Mouse (Mus musculus) frontal cortex, postnatal 36 days (tissue): ENCODE results near the gene Magohb.
"Not testable (repeated sequence)": the region's sequence is repeated elsewhere in the genome, so short reads cannot be mapped to it uniquely, and the experiment has no call there.

Experiments used
- DNase-seq, 2 experiments: peaks; one replicate each; pipeline ENCODE4 v3.0.0; 2022; ENCODE audit warnings: low spot score in 2 of 2

Gene Magohb

GRCm38 (mm10) chr6:131292991-131293788, at the start of gene Magohb:
TSS of gene Magohb (minus strand) at chr6:131293244.
- peak; percentile 84 to 89 for DNase-seq

- DNase-seq: no peak
These were observed 47.0 kb upstream of the Magohb start for GRCm38 (mm10) chr6:131340082-131340481.

- no peak for DNase-seq
These were observed 46.3 kb upstream of the Magohb start for GRCm38 (mm10) chr6:131339309-131339708.

- DNase-seq: no peak
These were observed 45.7 kb upstream of the Magohb start for GRCm38 (mm10) chr6:131338787-131339186.

GRCm38 (mm10) chr6:131327076-131327475, 34.0 kb upstream of the Magohb start:
- no peak for DNase-seq

GRCm38 (mm10) chr6:131321854-131322639, 29.0 kb upstream of the Magohb start:
- no peak for DNase-seq

DNA sequence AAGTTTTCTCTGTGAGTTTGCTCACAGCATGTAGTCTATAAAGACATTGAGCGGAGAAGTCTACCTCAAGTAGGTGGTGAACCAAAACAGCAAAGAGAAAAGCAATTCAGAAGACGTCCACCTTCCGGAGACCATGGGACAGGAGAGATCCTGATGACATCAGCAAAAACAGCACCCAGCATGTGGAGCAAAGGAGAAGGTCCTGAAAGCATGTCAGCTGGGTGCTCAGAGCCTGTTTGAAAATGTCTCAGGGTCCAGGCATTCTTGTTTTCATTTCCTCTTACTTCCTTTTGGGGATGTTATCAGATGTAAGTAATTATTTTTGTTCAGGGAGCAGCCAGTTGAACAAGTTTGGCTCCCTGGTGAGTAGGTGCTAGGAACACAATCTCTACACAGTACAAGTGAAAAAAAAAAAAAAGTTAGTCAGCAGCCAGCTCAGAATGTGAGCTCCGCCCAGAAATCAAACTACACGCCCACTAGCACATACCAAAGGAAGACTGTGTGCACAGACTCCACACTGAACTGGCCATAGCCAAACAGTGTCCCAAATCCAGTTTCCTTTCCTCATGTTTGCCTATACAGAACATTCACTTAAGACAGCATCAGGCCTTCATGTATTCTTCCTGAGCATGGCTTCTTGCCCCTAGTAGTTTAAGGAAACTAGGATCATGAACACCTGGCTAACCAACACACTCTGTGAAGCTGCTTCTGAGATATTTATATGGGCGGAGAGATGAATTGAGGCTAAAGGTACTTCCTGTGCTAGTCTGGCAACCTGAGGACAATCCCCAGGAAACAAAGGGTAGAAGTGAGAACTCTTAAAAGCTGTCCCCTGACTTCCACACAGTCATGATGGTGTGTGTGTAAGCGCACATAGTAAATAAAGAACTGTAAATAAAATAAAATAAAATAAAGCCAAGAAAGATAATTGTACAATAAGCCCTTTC, 23.4 kb upstream of the Magohb start:
- DNase-seq: no peak

DNA sequence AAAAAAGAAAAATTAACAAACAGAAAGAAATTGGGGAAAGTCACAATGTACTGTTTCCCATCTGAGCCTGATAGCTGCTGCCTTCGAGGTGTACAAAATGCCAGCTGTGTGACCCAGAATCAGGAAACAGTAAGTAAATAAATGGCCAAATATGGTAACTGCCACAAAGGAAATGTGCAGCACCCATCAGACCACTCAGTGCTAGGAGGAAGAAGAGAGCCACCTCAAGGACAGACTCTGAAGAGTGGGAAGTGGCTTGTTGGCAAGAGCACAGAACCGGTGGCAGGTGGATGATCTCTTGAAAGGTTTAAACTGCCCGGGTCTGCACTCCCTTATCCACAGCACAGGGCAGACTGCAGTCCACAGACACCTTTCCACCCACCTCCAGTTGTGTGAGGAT, 15.0 kb upstream of the Magohb start:
- DNase-seq: no peak

DNA sequence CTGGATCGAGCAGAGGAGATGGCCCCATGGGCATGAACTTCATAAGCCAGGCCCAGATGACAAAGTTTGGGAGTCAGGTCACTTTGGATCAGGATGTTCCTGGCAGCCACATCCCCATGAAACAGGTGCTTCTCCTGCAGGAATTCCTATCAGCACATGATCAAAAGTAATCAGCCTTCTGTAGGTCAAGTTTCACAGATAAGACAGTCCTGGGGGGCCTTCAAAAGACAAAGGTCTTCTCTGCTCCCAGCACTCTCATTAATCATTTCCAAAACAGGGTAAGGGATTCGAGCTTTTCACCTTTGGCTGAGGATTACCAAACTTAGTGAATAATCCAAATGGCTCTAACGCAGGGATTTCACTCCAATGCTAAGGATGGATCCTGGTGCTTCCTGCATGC, 11.7 kb upstream of the Magohb start:
- DNase-seq: no peak

DNA sequence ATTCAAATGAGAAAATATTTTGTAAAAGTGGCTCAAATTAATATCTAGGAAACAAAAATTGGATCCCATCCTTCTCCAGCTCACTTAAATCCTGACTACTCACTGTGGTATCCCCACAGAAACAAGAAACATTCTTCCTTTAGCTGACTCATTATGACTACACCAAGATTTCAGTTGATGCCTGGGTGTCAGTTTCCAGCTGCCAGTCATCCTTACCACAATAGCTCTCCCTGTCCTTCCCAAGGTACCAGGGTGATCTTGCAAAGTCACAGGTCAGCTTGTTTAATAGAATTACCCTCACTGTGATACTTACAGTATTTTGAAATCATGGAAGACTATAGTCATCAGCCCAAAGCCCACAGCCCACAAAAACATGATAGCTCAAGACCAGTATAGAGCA, 5.5 kb upstream of the Magohb start:
- DNase-seq: no peak

GRCm38 (mm10) chr6:131294435-131295112, 1.5 kb upstream of the Magohb start:
- DNase-seq: no peak

DNA sequence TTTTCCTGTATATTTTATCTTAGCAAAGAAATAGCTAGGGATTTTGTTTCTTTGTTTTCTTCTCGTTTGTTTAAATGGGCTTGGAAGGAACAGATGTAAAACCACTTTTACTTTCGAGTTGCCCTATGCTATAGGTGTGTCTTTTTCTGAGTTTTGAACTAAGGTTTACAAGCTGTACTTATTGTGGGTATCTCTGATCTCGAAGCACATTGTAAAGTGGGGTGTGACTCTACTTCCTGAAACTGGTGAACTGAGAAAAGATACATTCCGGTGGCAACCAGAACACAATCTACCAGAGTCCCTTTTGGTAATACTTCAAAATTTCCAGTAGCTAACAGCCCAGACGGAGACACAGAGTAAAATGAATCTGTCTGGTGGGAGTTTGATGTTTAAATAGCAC, 872 bp upstream of the Magohb start:
- DNase-seq: no peak

DNA sequence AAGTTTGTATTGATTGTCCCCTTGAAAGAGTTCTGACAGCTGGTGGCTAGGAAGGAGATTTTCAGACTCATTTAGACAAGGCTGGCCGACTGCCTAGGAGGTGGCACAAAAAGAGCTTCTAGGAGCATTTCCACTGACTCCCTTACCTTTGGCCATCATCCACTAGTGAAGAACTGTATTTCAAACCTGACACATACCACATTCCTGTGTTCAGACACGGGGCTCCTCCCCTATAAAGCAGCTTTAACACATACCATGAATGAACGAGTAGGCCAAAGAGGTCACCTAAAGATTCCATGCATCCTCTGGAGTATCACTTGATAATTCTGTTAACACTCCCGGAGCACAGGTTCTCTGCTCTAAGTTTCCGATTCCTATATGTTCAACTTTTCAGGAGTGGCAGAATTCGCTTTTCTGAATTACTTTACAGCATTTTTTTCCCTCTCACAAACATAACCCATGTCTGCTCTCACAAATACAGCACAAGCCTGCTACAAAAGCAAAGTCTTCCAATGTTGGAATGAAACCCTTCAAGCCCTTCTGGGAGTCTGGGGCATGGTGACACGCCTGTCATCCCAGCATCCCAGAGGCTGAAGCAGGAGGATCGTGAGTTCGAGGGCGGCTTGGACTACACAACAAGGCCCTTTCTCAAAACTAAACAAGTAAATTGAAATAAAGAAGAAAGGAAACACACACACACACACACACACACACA, 611 bp downstream of the Magohb start:
- DNase-seq: no peak

- peak in 1 of 2 experiments; percentile 17 for DNase-seq
These were observed 2.6 kb downstream of the Magohb start for GRCm38 (mm10) chr6:131290430-131290829.

DNA sequence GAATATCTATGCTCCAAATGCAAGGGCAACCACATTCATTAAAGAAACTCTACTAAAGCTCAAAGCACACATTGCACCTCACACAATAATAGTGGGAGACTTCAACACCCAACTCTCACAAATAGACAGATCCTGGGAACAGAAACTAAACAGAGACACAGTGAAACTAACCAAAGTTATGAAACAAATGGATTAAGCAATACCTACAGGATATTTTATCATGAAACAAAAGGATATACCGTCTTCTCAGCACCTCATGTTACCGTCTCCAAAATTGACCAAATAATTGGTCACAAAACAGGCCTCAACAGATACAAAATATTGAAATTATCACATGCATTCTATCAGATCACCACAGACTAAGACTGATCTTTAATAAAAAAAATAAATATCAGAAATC, 14.9 kb downstream of the Magohb start:
- DNase-seq: not testable (repeated sequence)

GRCm38 (mm10) chr6:131276659-131277058, 16.4 kb downstream of the Magohb start:
- DNase-seq: no peak

- DNase-seq: no peak
These were observed 20.7 kb downstream of the Magohb start for GRCm38 (mm10) chr6:131272311-131272710.

DNA sequence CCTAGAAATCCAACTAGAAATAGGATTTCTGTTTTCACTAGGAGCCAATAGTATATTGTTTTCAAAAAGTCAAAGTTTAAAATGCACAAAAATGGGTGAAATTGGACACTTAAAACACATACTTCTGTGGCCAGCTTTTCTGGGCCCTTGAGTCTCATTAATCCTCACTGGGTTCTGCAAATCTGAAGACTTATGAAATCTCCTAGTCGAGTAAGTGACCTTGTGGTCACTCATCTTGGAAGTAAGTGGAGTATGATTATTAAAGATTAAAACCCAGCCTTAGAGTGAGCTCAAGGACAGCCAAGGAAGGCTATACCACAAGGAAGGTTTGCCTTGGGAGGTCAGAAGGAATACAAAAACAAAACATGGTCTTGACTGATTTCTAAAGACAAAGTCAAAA, 22.7 kb downstream of the Magohb start:
- no peak for DNase-seq

- DNase-seq: no peak
These were observed 23.4 kb downstream of the Magohb start for GRCm38 (mm10) chr6:131269599-131269998.

GRCm38 (mm10) chr6:131264175-131264574, 28.9 kb downstream of the Magohb start:
- DNase-seq: no peak

GRCm38 (mm10) chr6:131262778-131263177, 30.3 kb downstream of the Magohb start:
- DNase-seq: no peak
